Mouse (Mus musculus): ENCODE measurements at regions not wholly inside any gene's neighbourhood (a gene's known extent, or its start where the extent isn't known, plus 50 kb on each side); places are given as distances from the start of the nearest gene placed in this dataset.

DNA sequence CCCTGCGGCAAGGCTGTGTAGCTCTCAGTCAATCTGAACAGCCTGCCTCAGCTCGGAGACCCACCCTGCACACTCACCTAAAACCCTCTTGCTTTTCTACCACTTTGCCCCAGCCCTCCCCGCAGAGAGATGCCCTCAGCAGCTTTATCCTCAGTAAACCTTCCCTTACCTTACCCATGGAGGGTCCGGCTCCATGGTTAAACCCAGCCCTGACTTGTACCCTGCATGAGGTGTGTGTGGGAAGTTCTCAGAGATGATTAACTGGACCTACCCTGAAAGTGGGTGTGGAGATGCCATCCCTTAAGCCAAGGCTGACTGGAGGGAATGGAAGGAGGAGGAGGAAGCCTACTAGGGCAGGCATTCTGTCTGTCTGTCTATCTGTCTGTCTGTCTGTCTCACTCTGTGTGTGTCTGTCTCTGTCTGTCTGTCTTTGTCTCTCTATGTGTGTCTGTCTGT, 362.9 kb downstream of the Ajap1 start:
- no peak for TF ChIP-seq TBP (IDR thresholded peaks at IDR 0.05; ENCODE audit: low read depth, low read length)
- TF ChIP-seq CTCF (IDR thresholded peaks at IDR 0.05 in 2 of 3, conservative IDR thresholded peaks at IDR 0.05 in 1 of 3; ENCODE audit: control insufficient read depth in 1 of 3, insufficient read depth in 1 of 3, low read depth in 2 of 3, low read length in 3 of 3, poor library complexity in 1 of 3, severe bottlenecking in 1 of 3): no peak
